Mouse (Mus musculus): Measurements from ENCODE around the gene 2310034C09Rik. TPM values are rescaled to one million over a fixed set of nuclear protein-coding genes. Genes with fewer than 3 reads are reported as not detected.

2310034C09Rik gene
- not detected for polyA plus RNA-seq (2014; fragmentation: Illumina TruSeq; extraction: RNeasy Lipid Tissue Mini Kit (QIAGEN cat#74804); ENCODE audit: insufficient read depth, low read depth, low replicate concordance)

GRCm38 (mm10) chr16:88758547-88758946 is at the start of gene 2310034C09Rik:
TSS of gene 2310034C09Rik (plus strand) at chr16:88758847.

GRCm38 (mm10) chr16:88728812-88729275 is 29.8 kb upstream of the 2310034C09Rik start, which contains the start of gene Krtap13-1:
TSS of gene Krtap13-1 (plus strand) at chr16:88728862.

GRCm38 (mm10) chr16:88751535-88751934 is 7.1 kb upstream of the 2310034C09Rik start, which contains the start of gene Krtap13:
TSS of gene Krtap13 (minus strand) at chr16:88751635.

GRCm38 (mm10) chr16:88774106-88774505 is 15.5 kb downstream of the 2310034C09Rik start, which contains the start of gene 2310057N15Rik:
TSS of gene 2310057N15Rik (minus strand) at chr16:88774206.

GRCm38 (mm10) chr16:88777596-88777995 is 18.9 kb downstream of the 2310034C09Rik start, which contains the start of gene Gm5965:
TSS of gene Gm5965 (plus strand) at chr16:88777896.

Other genes with a start within 250 kb of the 2310034C09Rik start
- 2.5 TPM for gene Cldn8, start 195.7 kb upstream of the 2310034C09Rik start, polyA plus RNA-seq (2014; fragmentation: Illumina TruSeq; extraction: RNeasy Lipid Tissue Mini Kit (QIAGEN cat#74804); ENCODE audit: insufficient read depth, low read depth, low replicate concordance)
- gene Krtap24-1, start 146.6 kb upstream of the 2310034C09Rik start, polyA plus RNA-seq (2014; fragmentation: Illumina TruSeq; extraction: RNeasy Lipid Tissue Mini Kit (QIAGEN cat#74804); ENCODE audit: insufficient read depth, low read depth, low replicate concordance): not detected
- not detected for gene 2310079G19Rik, start 131.2 kb upstream of the 2310034C09Rik start, polyA plus RNA-seq (2014; fragmentation: Illumina TruSeq; extraction: RNeasy Lipid Tissue Mini Kit (QIAGEN cat#74804); ENCODE audit: insufficient read depth, low read depth, low replicate concordance)
- gene Krtap26-1, start 111.1 kb upstream of the 2310034C09Rik start, polyA plus RNA-seq (2014; fragmentation: Illumina TruSeq; extraction: RNeasy Lipid Tissue Mini Kit (QIAGEN cat#74804); ENCODE audit: insufficient read depth, low read depth, low replicate concordance): not detected
- not detected for gene Krtap27-1, start 87.2 kb upstream of the 2310034C09Rik start, polyA plus RNA-seq (2014; fragmentation: Illumina TruSeq; extraction: RNeasy Lipid Tissue Mini Kit (QIAGEN cat#74804); ENCODE audit: insufficient read depth, low read depth, low replicate concordance)
- not detected for gene 2310061N02Rik, start 50.9 kb upstream of the 2310034C09Rik start, polyA plus RNA-seq (2014; fragmentation: Illumina TruSeq; extraction: RNeasy Lipid Tissue Mini Kit (QIAGEN cat#74804); ENCODE audit: insufficient read depth, low read depth, low replicate concordance)
- gene Krtap13-1, start 30.0 kb upstream of the 2310034C09Rik start, polyA plus RNA-seq (2014; fragmentation: Illumina TruSeq; extraction: RNeasy Lipid Tissue Mini Kit (QIAGEN cat#74804); ENCODE audit: insufficient read depth, low read depth, low replicate concordance): not detected
- gene Krtap13, start 7.2 kb upstream of the 2310034C09Rik start, polyA plus RNA-seq (2014; fragmentation: Illumina TruSeq; extraction: RNeasy Lipid Tissue Mini Kit (QIAGEN cat#74804); ENCODE audit: insufficient read depth, low read depth, low replicate concordance): not detected
- gene 2310057N15Rik, start 15.4 kb downstream of the 2310034C09Rik start, polyA plus RNA-seq (2014; fragmentation: Illumina TruSeq; extraction: RNeasy Lipid Tissue Mini Kit (QIAGEN cat#74804); ENCODE audit: insufficient read depth, low read depth, low replicate concordance): not detected
- not detected for gene Gm5965, start 19.0 kb downstream of the 2310034C09Rik start, polyA plus RNA-seq (2014; fragmentation: Illumina TruSeq; extraction: RNeasy Lipid Tissue Mini Kit (QIAGEN cat#74804); ENCODE audit: insufficient read depth, low read depth, low replicate concordance)
- not detected for gene Gm20741, start 53.4 kb downstream of the 2310034C09Rik start, polyA plus RNA-seq (2014; fragmentation: Illumina TruSeq; extraction: RNeasy Lipid Tissue Mini Kit (QIAGEN cat#74804); ENCODE audit: insufficient read depth, low read depth, low replicate concordance)
- gene Krtap15, start 61.4 kb downstream of the 2310034C09Rik start, polyA plus RNA-seq (2014; fragmentation: Illumina TruSeq; extraction: RNeasy Lipid Tissue Mini Kit (QIAGEN cat#74804); ENCODE audit: insufficient read depth, low read depth, low replicate concordance): not detected
- not detected for gene Krtap14, start 67.3 kb downstream of the 2310034C09Rik start, polyA plus RNA-seq (2014; fragmentation: Illumina TruSeq; extraction: RNeasy Lipid Tissue Mini Kit (QIAGEN cat#74804); ENCODE audit: insufficient read depth, low read depth, low replicate concordance)
- gene Krtap19-1, start 110.6 kb downstream of the 2310034C09Rik start, polyA plus RNA-seq (2014; fragmentation: Illumina TruSeq; extraction: RNeasy Lipid Tissue Mini Kit (QIAGEN cat#74804); ENCODE audit: insufficient read depth, low read depth, low replicate concordance): not detected
- not detected for gene Krtap19-2, start 115.4 kb downstream of the 2310034C09Rik start, polyA plus RNA-seq (2014; fragmentation: Illumina TruSeq; extraction: RNeasy Lipid Tissue Mini Kit (QIAGEN cat#74804); ENCODE audit: insufficient read depth, low read depth, low replicate concordance)
- not detected for gene Krtap19-3, start 119.2 kb downstream of the 2310034C09Rik start, polyA plus RNA-seq (2014; fragmentation: Illumina TruSeq; extraction: RNeasy Lipid Tissue Mini Kit (QIAGEN cat#74804); ENCODE audit: insufficient read depth, low read depth, low replicate concordance)
- not detected for gene Krtap19-4, start 126.2 kb downstream of the 2310034C09Rik start, polyA plus RNA-seq (2014; fragmentation: Illumina TruSeq; extraction: RNeasy Lipid Tissue Mini Kit (QIAGEN cat#74804); ENCODE audit: insufficient read depth, low read depth, low replicate concordance)
- gene Krtap19-5, start 137.6 kb downstream of the 2310034C09Rik start, polyA plus RNA-seq (2014; fragmentation: Illumina TruSeq; extraction: RNeasy Lipid Tissue Mini Kit (QIAGEN cat#74804); ENCODE audit: insufficient read depth, low read depth, low replicate concordance): not detected
- gene Krtap19-9b, start 173.4 kb downstream of the 2310034C09Rik start, polyA plus RNA-seq (2014; fragmentation: Illumina TruSeq; extraction: RNeasy Lipid Tissue Mini Kit (QIAGEN cat#74804); ENCODE audit: insufficient read depth, low read depth, low replicate concordance): not detected
- gene Krtap16-3, start 204.0 kb downstream of the 2310034C09Rik start, polyA plus RNA-seq (2014; fragmentation: Illumina TruSeq; extraction: RNeasy Lipid Tissue Mini Kit (QIAGEN cat#74804); ENCODE audit: insufficient read depth, low read depth, low replicate concordance): not detected

All from lung, adult 10 weeks (tissue).